Mouse (Mus musculus): ENCODE data around the gene Lmbr1l.
"Not testable (repeated sequence)": the region's sequence is repeated elsewhere in the genome, so short reads cannot be mapped to it uniquely, and the experiment has no call there.

Gene Lmbr1l

DNA sequence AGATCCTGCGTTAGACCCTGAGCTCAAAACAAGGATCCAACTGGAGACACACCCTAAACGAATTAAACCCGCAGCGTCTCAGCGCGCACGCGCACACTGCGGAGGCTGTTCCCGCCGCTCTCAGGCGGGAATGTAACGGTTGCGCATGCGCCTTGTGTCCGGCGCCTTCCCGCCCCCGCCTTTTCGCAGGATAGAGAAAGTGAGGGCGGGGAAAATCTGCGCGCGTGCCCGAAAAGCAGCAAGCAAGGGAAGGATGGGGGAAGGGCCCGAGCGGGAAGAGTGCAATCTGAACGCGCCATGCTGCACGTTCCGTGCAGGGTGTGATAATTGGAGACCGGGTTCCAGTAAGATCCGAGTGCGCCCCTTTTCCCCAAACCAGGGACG, 15.8 kb upstream of the Lmbr1l start:
- DNase-seq = peak; percentile 96

GRCm38 (mm10) chr15:98933004-98933671, 15.1 kb upstream of the Lmbr1l start:
- not testable (repeated sequence) for DNase-seq

DNA sequence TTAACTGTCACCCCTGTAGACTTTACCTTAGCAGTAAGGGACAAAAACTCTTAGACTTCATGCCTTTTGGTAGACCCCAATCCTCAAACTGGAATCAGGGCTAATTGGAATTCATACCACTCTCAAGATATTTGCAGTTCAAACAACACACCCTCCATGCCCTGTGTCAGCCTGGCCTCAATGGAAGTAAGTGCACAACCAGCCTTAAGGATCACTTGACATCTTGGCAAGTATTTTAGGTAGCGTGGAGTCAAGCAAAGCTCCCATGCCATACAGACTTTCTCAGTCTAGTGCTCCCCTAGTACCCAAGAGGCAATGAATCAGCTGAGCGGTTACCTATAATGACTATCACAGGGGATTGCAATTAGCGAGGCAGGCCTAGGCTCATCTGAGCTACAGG, 13.0 kb upstream of the Lmbr1l start:
- no peak for DNase-seq

DNA sequence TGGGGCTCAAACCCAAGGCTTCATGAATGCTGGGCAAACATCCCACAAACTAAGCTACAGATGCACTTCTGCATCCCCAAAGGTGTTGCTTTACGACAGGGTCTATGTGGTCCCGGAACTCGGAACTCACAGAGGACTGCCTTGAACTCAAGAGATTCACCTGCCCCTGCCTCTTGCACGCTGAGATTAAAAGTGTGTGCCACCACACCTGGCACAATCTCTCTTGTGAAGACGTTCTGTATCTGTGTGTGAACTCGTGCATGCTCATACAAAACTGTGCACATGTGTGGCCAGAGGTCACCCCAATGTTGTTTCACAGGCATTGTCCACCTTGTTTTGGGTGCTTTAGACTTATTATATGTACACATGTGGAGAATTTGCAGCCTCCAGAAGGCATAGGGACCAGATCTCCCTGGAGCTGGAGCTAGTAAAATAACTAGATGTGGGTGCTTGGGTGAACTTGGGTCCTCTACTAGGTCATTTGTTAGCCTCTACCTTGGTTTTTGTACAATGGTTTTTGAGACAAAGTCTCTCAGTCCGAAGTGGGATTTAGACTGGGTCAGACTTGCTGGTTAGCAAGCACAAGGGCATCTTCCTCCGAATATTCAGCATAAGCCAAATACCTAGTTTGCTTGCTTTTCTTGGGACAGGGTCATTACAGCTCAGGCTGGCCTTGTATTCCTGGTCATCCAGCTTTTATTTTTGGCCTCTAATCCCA, 12.1 kb upstream of the Lmbr1l start:
- no peak for DNase-seq

DNA sequence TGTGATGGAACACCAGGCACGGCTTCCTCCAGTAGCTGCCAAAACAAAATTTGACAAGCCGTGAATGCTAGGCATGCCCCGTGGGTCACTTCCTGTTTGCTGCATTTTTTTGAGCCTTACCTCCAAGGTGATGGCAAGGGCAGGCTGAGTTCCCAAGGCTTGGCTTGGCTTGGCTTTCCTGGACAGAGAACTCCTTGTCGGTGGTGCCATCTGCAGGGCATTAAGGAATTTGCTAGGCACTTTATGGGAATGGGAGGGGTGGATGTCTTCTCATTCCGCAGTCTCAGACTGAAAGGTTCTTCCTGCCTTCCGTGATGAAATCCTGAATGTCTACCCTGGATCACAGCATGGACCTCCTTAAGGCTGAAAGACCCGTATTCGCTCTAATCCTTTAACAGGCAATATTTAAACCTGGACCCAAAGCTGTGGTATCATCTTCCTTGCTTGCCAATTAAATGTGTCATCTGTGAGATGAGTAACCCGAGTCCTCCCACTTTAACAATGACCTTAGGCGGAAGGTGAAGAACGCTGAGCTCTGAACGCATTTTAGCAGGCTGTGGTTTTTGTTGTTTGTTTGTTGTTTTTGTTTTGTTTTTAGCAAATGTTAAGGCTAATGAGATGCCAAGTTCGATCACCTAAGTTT, 10.7 kb upstream of the Lmbr1l start:
- DNase-seq = peak; percentile 91 to 93

GRCm38 (mm10) chr15:98927566-98927965, 9.5 kb upstream of the Lmbr1l start:
- no peak for DNase-seq

DNA sequence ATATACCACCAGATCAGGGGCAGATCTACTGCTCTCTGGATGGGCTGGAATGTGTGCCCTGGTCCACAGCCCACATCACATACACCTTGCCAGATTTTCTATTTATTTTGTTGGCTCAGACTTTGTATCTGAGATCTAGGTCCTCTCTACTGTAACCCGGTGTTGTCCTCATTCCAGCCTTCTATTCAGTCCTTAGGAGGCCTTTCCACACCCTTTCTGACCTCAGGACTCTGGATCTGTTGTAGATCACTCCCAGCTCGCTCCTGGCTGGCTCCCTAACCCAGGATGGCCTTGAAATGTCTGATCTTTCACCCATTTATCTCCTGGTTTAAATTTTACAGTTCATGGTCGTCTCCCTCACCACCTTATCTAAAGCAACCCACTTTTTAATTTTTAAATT, 6.7 kb upstream of the Lmbr1l start:
- DNase-seq = peak; percentile 41 to 68

- no peak for DNase-seq
Measured at GRCm38 (mm10) chr15:98923031-98923537, 5.1 kb upstream of the Lmbr1l start.

- peak; percentile 65 to 75 for DNase-seq
Measured at GRCm38 (mm10) chr15:98922581-98922980, 4.5 kb upstream of the Lmbr1l start.

DNA sequence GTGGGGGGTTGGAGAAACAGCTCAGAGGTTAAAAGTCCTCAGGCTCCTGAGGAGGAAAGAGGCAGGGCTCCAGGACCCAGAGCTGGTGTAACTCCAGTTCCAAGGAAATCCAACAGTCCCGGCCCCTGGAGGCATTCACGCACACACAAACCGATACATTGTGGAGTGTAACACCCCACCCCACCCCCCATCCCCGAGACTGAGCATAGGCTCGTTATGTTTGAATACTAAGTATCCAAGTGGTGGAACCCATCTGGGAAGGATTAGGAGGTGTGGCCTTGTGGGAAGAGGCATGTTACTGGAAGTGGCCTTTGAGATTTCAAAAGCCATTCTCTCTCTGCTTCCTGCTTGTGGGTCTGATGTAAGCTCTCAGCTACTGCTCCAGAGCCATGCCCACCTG, 3.5 kb upstream of the Lmbr1l start:
- no peak for DNase-seq

DNA sequence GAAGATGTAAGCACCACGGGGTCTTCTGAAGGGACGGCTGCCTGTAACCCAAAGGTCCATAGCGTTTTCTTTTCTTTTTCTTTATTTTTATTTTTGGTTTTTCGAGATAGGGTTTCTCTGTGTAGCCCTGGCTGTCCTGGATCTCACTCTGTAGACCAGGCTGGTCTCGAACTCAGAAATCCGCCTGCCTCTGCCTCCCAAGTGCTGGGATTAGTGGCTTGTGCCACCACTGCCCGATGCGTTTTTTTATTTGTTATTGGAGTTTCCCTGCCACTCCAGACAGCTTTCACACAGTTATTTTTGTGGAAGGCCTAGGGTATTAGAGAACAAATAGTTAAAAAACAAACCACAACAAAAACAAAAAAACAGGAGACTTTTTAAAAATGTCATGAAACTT, 466 bp upstream of the Lmbr1l start:
- DNase-seq = not testable (repeated sequence)

- no peak for DNase-seq
Measured at GRCm38 (mm10) chr15:98917091-98917490, 940 bp downstream of the Lmbr1l start.

DNA sequence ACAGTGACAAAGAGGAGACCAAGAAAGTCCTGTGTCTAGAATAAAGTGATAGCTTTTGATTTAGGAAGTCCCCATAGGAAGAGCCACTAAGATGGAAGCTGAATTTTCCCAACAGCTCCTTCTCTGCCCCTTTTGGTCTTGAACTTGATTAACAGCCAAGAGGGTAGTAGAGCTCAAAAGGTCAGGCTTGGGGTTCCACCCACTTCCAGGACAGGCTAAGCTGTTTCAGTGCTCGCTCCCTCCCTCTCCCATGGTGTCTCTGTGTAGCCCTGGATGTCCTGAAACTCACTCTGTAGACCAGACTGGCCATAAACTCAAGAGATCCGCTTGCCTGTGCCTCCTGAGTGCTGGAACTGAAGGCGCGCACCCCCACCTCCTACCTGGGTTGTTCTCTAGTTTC, 2.0 kb downstream of the Lmbr1l start:
- DNase-seq = peak in 1 of 2 experiments; percentile 39

DNA sequence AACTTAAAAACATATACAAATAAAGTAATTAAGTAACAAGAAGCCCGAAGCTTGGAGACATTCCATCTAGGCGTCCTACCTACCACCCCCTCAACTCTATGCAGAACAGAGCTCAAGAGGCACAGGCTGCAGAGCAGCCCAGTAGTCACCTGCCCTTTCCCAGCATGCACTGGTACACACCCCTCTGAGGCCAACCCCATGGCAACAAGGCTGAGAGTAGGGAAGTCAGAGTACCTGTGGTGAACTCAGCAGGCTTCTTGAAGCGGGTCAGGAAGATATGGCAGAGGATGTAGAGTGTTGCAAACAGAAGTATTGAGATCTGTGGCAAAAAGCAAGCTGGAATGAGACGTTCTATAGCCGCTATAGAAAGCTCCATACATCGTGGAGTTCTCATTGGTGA, 3.1 kb downstream of the Lmbr1l start:
- DNase-seq = no peak

- peak in 1 of 2 experiments; percentile 39 for DNase-seq
Measured at GRCm38 (mm10) chr15:98904692-98905091, 13.3 kb downstream of the Lmbr1l start.

- DNase-seq = no peak
Measured at GRCm38 (mm10) chr15:98902600-98902999, 15.4 kb downstream of the Lmbr1l start.

GRCm38 (mm10) chr15:98901530-98901929, 16.5 kb downstream of the Lmbr1l start:
- no peak for DNase-seq

DNA sequence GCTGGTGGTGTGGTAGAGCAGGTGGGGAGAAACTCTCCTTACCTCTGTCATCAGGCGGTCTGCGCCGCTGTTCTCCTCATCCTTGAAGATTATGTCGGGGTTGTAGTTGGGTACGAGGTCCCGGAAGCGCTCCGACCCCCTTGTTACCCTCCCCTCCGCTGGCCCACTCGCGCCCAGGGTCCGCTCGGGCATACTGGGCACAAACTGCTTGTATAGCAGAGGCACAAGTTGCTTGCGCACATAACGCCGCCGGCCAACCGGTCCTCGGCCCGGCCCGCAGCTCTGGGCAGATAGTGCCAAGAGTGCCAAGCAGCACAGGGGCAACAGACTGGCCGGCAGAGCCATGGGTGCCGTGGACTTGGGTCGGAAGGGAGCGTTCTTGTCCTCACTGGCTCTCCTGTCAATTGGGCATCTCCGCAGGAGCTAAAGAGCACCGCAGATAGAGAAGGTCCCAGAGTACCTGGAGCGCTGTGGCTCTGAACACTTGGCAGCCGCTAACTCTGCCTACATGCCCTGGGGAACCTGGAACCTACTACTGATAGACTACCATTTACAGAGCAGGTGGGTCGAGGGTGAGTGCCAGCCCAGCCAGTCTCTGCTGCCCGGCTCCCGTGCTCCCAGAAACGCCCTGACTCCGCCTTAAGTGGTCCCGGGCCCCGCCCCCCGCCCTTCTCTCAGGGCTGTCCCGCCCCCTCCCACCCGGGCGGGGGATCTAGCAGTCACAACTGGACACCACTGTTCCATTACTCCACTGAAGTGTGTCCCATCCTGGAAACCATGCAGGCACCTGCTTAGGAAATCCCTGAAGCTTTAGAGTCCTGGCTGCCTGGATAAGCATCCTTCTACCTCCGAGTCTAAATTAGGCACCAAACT, 19.9 kb downstream of the Lmbr1l start, which contains the start of gene Dhh:
Gene Dhh (minus strand): TSS at position 613 of the 873 bp plus-strand sequence.
- no peak for DNase-seq

- DNase-seq = no peak
Measured at GRCm38 (mm10) chr15:98897495-98897894, 20.5 kb downstream of the Lmbr1l start.

- no peak for DNase-seq
Measured at GRCm38 (mm10) chr15:98895635-98896589, 22.1 kb downstream of the Lmbr1l start.

Data from kidney, adult 8-10 months (tissue).